Mouse (Mus musculus) forebrain, embryonic 12.5 days (tissue): ENCODE measurements around the gene Vps4b. TPM values are rescaled to one million over a fixed set of nuclear protein-coding genes. Genes with fewer than 3 reads are reported as not detected.
"Not testable (repeated sequence)": the region's sequence is repeated elsewhere in the genome, so short reads cannot be mapped to it uniquely, and the experiment has no call there.

Experiments used
- ATAC-seq: fragments of 200-750 bp; cut with Nextera tagmentation; 2 replicates; pipeline ENCODE4 v1.8.0; 2017; ENCODE audit warnings: moderate TSS enrichment; ENCODE audit not compliant: low FRiP score
- H3K27ac ChIP-seq: fragments of 300-500 bp; sonication (generic); 2 replicates; pipeline ENCODE4 v1.5.1; 2016; ENCODE audit warnings: mild to moderate bottlenecking
- H3K27me3 ChIP-seq: fragments of 300-500 bp; sonication (generic); 2 replicates; pipeline ENCODE4 v1.6.1; 2016; ENCODE audit warnings: mild to moderate bottlenecking
- H3K36me3 ChIP-seq: fragments of 300-500 bp; sonication (generic); replicated peaks from 2 replicates; pipeline ENCODE4 v1.6.1; 2016; ENCODE audit warnings: mild to moderate bottlenecking
- H3K4me1 ChIP-seq: fragments of 300-500 bp; sonication (generic); 2 replicates; pipeline ENCODE4 v1.6.1; 2016
- H3K4me2 ChIP-seq: fragments of 300-500 bp; sonication (generic); 2 replicates; pipeline ENCODE4 v1.6.1; 2016; ENCODE audit warnings: mild to moderate bottlenecking, moderate library complexity
- H3K4me3 ChIP-seq: fragments of 300-500 bp; sonication (generic); replicated peaks from 2 replicates; pipeline ENCODE4 v1.5.1; 2016; ENCODE audit warnings: mild to moderate bottlenecking
- H3K9ac ChIP-seq: fragments of 300-500 bp; sonication (generic); 2 replicates; pipeline ENCODE4 v1.6.1; 2016; ENCODE audit warnings: mild to moderate bottlenecking
- H3K9me3 ChIP-seq: fragments of 300-500 bp; sonication (generic); 2 replicates; pipeline ENCODE4 v1.6.1; 2016
- WGBS: fragments of 180-500 bp; shearing (Covaris S2); methylation state at CpG from one replicate; pipeline ENCODE4 v1.1.7; 2016; 5-methylcytosine and 5-hydroxymethylcytosine counted together
- polyA plus RNA-seq: library from polyadenylated mRNA; unstranded; fragments of >200 nt; fragmentation: Nextera tagmentation; extraction: Ambion mirVana; gene quantifications from 2 replicates; pipeline ENCODE4 v1.2.1, GENCODE M21; 2016

The Vps4b gene
- polyA plus RNA-seq, 1 experiment from 2014 or later = 61.7 TPM

- Histone ChIP-seq H3K36me3 (peaks cover 29% of the 10 kb centered on the region), H3K4me1 (no peaks in the 10 kb centered on the region), H3K4me3 (no peak overlapping the region), H3K9me3 (no peaks in the 10 kb centered on the region), H3K9ac (no peak overlapping the region), H3K27ac (no peak overlapping the region), H3K27me3 (no peaks in the 10 kb centered on the region), H3K4me2 (no peak overlapping the region)
- no peak for ATAC-seq
- WGBS = 79% methylated on average over 6 of the region's 6 CpGs
Observed at GRCm38 (mm10) chr1:106742980-106743379, 53.5 kb downstream of the Vps4b start.

DNA sequence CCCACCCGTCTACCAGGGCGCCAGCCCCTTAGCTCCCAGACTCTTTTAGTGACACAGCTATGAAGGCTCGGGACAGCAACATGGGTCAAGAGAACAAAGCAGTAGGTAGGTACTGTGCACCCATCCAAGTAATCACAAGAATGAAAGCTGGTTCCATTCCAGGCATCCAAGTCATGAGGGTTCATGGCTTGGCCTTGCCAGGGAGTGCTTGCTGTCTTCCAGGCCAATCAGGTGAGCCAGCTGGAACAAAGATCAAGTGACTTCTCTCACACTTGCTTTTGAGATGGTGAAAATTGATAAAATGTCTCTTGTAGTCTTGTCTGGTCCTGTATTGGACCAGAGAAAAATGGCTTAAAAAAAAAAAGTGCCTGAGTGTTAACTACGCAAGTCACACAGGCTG lies 55.8 kb downstream of the Vps4b start:
- Histone ChIP-seq H3K4me2 (no peak overlapping the region), H3K9ac (no peak overlapping the region), H3K4me3 (no peak overlapping the region), H3K36me3 (peaks cover 10% of the 10 kb centered on the region; the same call in 1 of the 2 replicates), H3K27me3 (no peaks in the 10 kb centered on the region), H3K27ac (no peak overlapping the region), H3K9me3 (no peaks in the 10 kb centered on the region), H3K4me1 (no peaks in the 10 kb centered on the region)
- ATAC-seq = no peak
- WGBS = 94% methylated on average over 4 of the region's 4 CpGs

GRCm38 (mm10) chr1:106739810-106740209 lies 56.7 kb downstream of the Vps4b start:
- no peak overlapping the region for H3K27ac ChIP-seq
- ATAC-seq = no peak
- no peak overlapping the region for H3K9ac ChIP-seq
- H3K9me3 ChIP-seq = no peaks in the 10 kb centered on the region
- no peaks in the 10 kb centered on the region for H3K27me3 ChIP-seq
- H3K36me3 ChIP-seq = peaks cover 10% of the 10 kb centered on the region; the same call in 1 of the 2 replicates
- H3K4me1 ChIP-seq = no peaks in the 10 kb centered on the region
- 98% methylated on average over 5 of the region's 5 CpGs for WGBS
- H3K4me3 ChIP-seq = no peak overlapping the region
- no peak overlapping the region for H3K4me2 ChIP-seq

GRCm38 (mm10) chr1:106738092-106738491 lies 58.4 kb downstream of the Vps4b start:
- Histone ChIP-seq H3K4me1 (no peaks in the 10 kb centered on the region), H3K27me3 (no peaks in the 10 kb centered on the region), H3K9ac (no peak overlapping the region), H3K36me3 (peaks cover 13% of the 10 kb centered on the region; the same call in 1 of the 2 replicates), H3K4me3 (no peak overlapping the region), H3K9me3 (no peaks in the 10 kb centered on the region), H3K4me2 (no peak overlapping the region), H3K27ac (no peak overlapping the region)
- WGBS = 89% methylated on average over 3 of the region's 3 CpGs
- ATAC-seq = no peak

- H3K4me2 ChIP-seq = no peak overlapping the region
- WGBS = 95% methylated on average over 8 of the region's 8 CpGs
- no peaks in the 10 kb centered on the region for H3K27me3 ChIP-seq
- H3K36me3 ChIP-seq = peaks cover 10% of the 10 kb centered on the region; the same call in 1 of the 2 replicates
- no peak overlapping the region for H3K9ac ChIP-seq
- no peak overlapping the region for H3K27ac ChIP-seq
- H3K4me3 ChIP-seq = no peak overlapping the region
- no peaks in the 10 kb centered on the region for H3K9me3 ChIP-seq
- ATAC-seq = no peak
- no peaks in the 10 kb centered on the region for H3K4me1 ChIP-seq
Observed at GRCm38 (mm10) chr1:106736211-106736610, 60.3 kb downstream of the Vps4b start.

GRCm38 (mm10) chr1:106735586-106735985 lies 60.9 kb downstream of the Vps4b start:
- no peak overlapping the region for H3K9ac ChIP-seq
- no peaks in the 10 kb centered on the region for H3K4me1 ChIP-seq
- no peak overlapping the region for H3K4me2 ChIP-seq
- no peak overlapping the region for H3K27ac ChIP-seq
- peaks cover 10% of the 10 kb centered on the region; the same call in 1 of the 2 replicates for H3K36me3 ChIP-seq
- H3K4me3 ChIP-seq = no peak overlapping the region
- 67% methylated on average over 2 of the region's 2 CpGs for WGBS
- no peaks in the 10 kb centered on the region for H3K9me3 ChIP-seq
- no peaks in the 10 kb centered on the region for H3K27me3 ChIP-seq
- ATAC-seq = no peak

- no peak for ATAC-seq
Observed at GRCm38 (mm10) chr1:106722061-106722460, 74.5 kb downstream of the Vps4b start.

DNA sequence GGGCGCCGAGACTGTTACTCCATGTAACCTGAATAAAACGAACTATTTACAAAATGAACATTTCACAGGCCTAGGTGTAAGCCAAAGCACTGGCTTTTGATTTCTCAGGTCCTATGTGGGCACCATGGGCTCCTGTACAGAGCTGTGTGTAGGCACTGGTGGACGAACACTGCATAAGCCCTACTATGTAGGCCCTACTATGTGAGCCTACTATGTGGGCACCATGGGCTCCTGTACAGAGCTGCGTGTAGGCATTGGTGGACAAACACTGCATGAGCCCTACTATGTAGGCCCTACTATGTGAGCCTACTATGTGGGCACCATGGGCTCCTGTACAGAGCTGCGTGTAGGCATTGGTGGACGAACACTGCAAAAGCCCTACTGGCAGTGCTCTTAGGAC lies 78.8 kb downstream of the Vps4b start:
- H3K27me3 ChIP-seq = not testable (repeated sequence)

More at GRCm38 (mm10) chr1:106722061-106722460, 74.5 kb downstream of the Vps4b start:
- no peaks in the 10 kb centered on the region for H3K9me3 ChIP-seq
- H3K36me3 ChIP-seq = no peaks in the 10 kb centered on the region
- H3K9ac ChIP-seq = no peak overlapping the region
- H3K4me1 ChIP-seq = 0 out of 2 replicates have a peak, but pooled peaks cover 4% of the 10 kb centered on the region
- H3K27me3 ChIP-seq = no peaks in the 10 kb centered on the region
- no peak overlapping the region for H3K27ac ChIP-seq
- H3K4me3 ChIP-seq = no peak overlapping the region
- no peak overlapping the region for H3K4me2 ChIP-seq
- 16% methylated on average over 5 of the region's 5 CpGs for WGBS

GRCm38 (mm10) chr1:106717071-106717601 lies 79.4 kb downstream of the Vps4b start:
- no peak overlapping the region for H3K27ac ChIP-seq
- WGBS = 26% methylated on average over 7 of the region's 7 CpGs
- no peak for ATAC-seq

More for the DNA sequence above, 78.8 kb downstream of the Vps4b start:
- H3K4me1 ChIP-seq = peaks cover 12% of the 10 kb centered on the region
- ATAC-seq, H3K36me3 ChIP-seq, H3K27ac ChIP-seq, H3K9me3 ChIP-seq, H3K4me2 ChIP-seq, H3K9ac ChIP-seq, H3K4me3 ChIP-seq: not testable (repeated sequence)
- 84% methylated on average over 7 of the region's 7 CpGs for WGBS

DNA sequence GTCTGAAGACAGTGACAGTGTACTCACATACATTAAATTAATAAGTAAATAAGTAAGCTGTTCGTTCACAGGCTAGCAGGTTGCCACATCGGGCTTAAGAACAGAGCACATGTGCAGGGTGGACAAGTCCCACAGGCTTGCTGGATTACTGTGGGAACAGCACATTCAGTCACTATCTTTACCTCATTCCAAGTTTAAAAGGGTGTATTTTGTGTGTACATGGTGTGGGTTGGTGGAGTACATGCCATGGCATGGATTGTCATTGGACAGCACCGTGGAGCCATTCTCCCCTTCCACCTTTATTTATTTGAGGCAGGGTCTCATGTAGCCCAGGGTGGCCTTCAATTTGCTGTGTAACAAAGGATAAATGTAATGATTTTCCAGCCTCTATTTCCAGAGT lies 80.4 kb downstream of the Vps4b start:
- H3K27ac ChIP-seq = no peak overlapping the region
- H3K4me3 ChIP-seq = no peak overlapping the region
- no peak overlapping the region for H3K4me2 ChIP-seq
- no peaks in the 10 kb centered on the region for H3K36me3 ChIP-seq
- H3K27me3 ChIP-seq = peaks cover 13% of the 10 kb centered on the region
- no peak for ATAC-seq
- WGBS = 89% methylated on average over 3 of the region's 3 CpGs
- H3K9me3 ChIP-seq = no peaks in the 10 kb centered on the region
- no peak overlapping the region for H3K9ac ChIP-seq
- H3K4me1 ChIP-seq = peaks cover 24% of the 10 kb centered on the region

More at GRCm38 (mm10) chr1:106717071-106717601, 79.4 kb downstream of the Vps4b start:
- Histone ChIP-seq H3K4me2 (no peak overlapping the region), H3K27me3 (peaks cover 9% of the 10 kb centered on the region), H3K36me3 (no peaks in the 10 kb centered on the region), H3K9ac (no peak overlapping the region), H3K4me1 (peaks cover 17% of the 10 kb centered on the region), H3K9me3 (no peaks in the 10 kb centered on the region), H3K4me3 (no peak overlapping the region)

DNA sequence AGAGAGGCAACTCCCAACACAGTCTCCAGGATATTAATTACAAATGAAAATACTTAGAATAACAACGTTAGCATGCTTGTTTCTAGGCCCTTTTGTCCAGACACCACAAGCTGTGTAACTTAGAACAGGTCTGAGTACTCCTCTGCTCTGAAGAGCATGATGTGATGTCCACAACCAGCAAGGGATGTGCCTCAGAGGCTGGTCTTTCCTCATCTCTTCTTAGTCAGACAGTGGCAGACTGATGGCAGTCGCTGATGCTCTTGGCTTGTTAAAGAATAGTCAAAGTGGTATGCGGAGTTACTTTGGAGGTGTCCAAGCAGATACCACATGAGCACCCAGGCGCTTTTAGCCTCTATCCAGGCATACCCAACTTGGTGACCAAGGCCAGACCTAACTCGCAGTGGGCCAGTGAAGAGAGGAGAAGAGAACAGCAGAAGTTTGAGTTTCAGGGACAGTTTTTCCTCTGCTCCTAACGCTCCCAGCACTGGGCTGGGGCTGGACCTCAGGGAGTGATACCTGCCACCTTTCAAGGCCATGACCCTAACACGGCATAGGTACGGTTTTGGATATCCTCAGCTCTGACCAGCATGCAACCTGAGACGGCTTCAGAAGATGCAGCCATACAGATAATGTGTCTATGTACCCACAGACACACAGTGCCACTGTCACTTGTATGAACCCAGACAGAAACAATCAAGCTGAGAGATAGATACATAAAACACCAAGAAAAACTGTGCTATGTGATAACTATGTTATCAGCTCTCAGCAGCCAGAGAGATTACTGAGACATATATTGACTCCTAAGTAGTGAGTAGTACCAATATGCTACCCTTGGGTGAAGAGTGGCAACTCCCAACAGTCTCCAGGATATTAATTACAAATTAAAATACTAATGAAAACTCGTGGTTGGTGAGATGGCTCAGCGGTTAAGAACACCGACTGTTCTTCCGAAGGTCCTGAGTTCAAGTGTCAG lies 81.1 kb downstream of the Vps4b start:
- ATAC-seq = no peak
- no peak overlapping the region for H3K27ac ChIP-seq
- no peaks in the 10 kb centered on the region for H3K36me3 ChIP-seq
- WGBS = 85% methylated on average over 13 of the region's 13 CpGs
- peak overlapping the region; percentile 92; the same call in 1 of the 2 replicates for H3K4me2 ChIP-seq
- H3K4me1 ChIP-seq = peaks cover 24% of the 10 kb centered on the region
- no peak overlapping the region for H3K9ac ChIP-seq
- H3K9me3 ChIP-seq = no peaks in the 10 kb centered on the region
- H3K4me3 ChIP-seq = no peak overlapping the region
- H3K27me3 ChIP-seq = peaks cover 13% of the 10 kb centered on the region

DNA sequence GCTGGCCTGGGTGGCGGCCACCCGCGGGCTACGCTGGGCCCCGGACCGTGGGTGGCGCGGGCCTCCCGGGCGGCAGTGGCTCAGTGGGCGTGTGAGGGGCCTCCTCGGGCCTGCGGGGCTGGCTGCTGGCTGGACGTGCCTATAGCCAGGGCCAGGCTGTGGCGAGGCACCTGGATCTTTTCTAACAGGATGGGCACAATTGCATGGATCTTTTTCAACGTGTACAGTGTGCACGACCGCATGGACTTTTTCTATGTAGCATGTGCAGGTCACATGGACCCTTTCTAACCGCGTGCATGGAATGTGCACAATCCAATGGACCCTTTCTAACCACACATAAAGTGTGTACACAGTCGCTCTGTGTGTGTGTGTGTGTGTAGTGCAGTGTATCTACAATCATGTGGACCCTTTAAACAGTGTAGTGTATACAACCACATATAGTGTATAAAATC lies 82.0 kb downstream of the Vps4b start:
- H3K4me2 ChIP-seq = peak overlapping the region; percentile 92
- WGBS = 6% methylated on average over 19 of the region's 21 CpGs
- no peaks in the 10 kb centered on the region for H3K36me3 ChIP-seq
- no peaks in the 10 kb centered on the region for H3K9me3 ChIP-seq
- peaks cover 13% of the 10 kb centered on the region for H3K27me3 ChIP-seq
- H3K4me1 ChIP-seq = peaks cover 24% of the 10 kb centered on the region
- peak; percentile 78 for ATAC-seq
- peak overlapping the region; percentile 75 for H3K4me3 ChIP-seq
- peak overlapping the region; percentile 85 for H3K27ac ChIP-seq
- peak overlapping the region; percentile 81 for H3K9ac ChIP-seq
